Mouse (Mus musculus) bone marrow, adult 2 months (tissue): Measurements from ENCODE around the gene Uba2.

Experiments
- CTCF ChIP-seq: fragments of 200-500 bp; IDR thresholded peaks from 2 replicates; pipeline ENCODE4 v1.5.1; 2011; ENCODE audit warnings: low read length, control low read depth; ENCODE audit not compliant: control insufficient read depth, insufficient read depth
- POLR2A ChIP-seq: fragments of 200-500 bp; IDR thresholded peaks from 2 replicates; pipeline ENCODE4 v1.6.1; 2011; ENCODE audit warnings: low read depth, mild to moderate bottlenecking, control low read depth, low read length, borderline replicate concordance; ENCODE audit not compliant: control insufficient read depth

DNA sequence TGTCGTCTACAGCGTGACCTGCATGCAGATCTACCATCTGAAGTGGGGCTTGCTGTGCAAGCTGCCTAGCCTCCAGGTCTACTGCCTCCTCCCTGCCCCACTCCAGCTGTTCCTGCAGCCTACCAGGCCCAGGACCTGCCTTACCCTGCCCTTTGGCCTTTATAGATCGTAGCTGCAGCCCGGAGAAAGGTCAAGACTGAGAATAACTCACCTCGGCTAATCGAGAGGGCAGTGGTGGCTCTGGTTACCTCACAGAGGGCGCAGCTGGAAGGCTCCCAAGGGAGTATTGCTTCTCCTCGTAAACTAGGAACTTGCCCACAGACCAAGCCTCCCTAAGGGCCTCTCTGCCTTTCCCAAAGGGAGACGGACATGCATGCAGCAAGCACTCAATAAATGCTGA is 46.1 kb upstream of the Uba2 start:
- no peak for TF ChIP-seq CTCF
- TF ChIP-seq POLR2A = no peak
